Mouse (Mus musculus) forebrain, embryonic 14.5 days (tissue): ENCODE measurements around the gene Zkscan2. TPM values are rescaled to one million over a fixed set of nuclear protein-coding genes. Genes with fewer than 3 reads are reported as not detected.

Experiments used
- ATAC-seq: fragments of 200-750 bp; cut with Nextera tagmentation; 2 replicates; pipeline ENCODE4 v1.8.0; 2017; ENCODE audit warnings: mild to moderate bottlenecking, moderate library complexity
- DNase-seq: peaks from one replicate; pipeline ENCODE4 v3.0.0-alpha.2; 2015; ENCODE audit warnings: low spot score
- H3K27ac ChIP-seq: fragments of 300-500 bp; sonication (generic); 2 replicates; pipeline ENCODE4 v1.5.1; 2014; ENCODE audit warnings: low read depth, mild to moderate bottlenecking, control low read depth, low read length, moderate library complexity
- H3K27me3 ChIP-seq: fragments of 300-500 bp; sonication (generic); replicated peaks from 2 replicates; pipeline ENCODE4 v1.6.1; 2014; ENCODE audit warnings: low read length, control low read depth, mixed read lengths; ENCODE audit not compliant: control insufficient read depth, insufficient read depth
- H3K36me3 ChIP-seq: fragments of 300-500 bp; sonication (generic); 2 replicates; pipeline ENCODE4 v1.6.1; 2014; ENCODE audit warnings: low read length, control low read depth; ENCODE audit not compliant: control insufficient read depth, insufficient read depth
- H3K4me1 ChIP-seq: fragments of 300-500 bp; sonication (generic); 2 replicates; pipeline ENCODE4 v1.6.1; 2014; ENCODE audit warnings: antibody characterized with exemption, low read length, control low read depth; ENCODE audit not compliant: control insufficient read depth, insufficient read depth
- H3K4me2 ChIP-seq: fragments of 300-500 bp; sonication (generic); 2 replicates; pipeline ENCODE4 v1.6.1; 2014; ENCODE audit warnings: mild to moderate bottlenecking, control low read depth, low read length
- H3K4me3 ChIP-seq: fragments of 300-500 bp; sonication (generic); 2 replicates; pipeline ENCODE4 v1.5.1; 2014; ENCODE audit warnings: low read depth, low read length, control low read depth
- H3K9ac ChIP-seq: fragments of 300-500 bp; sonication (generic); 2 replicates; pipeline ENCODE4 v1.6.1; 2014; ENCODE audit warnings: mild to moderate bottlenecking, low read length, control low read depth, moderate library complexity
- H3K9me3 ChIP-seq: fragments of 300-500 bp; sonication (generic); replicated peaks from 2 replicates; pipeline ENCODE4 v1.6.1; 2016; ENCODE audit warnings: low read length, control low read depth, mixed read lengths; ENCODE audit not compliant: control insufficient read depth
- WGBS: fragments of 180-500 bp; shearing (Covaris S2); extraction: QIAGEN DNeasy Blood & Tissue Kit; methylation state at CpG from one replicate; pipeline ENCODE4 v1.1.7; 2014; 5-methylcytosine and 5-hydroxymethylcytosine counted together
- polyA plus RNA-seq: library from polyadenylated mRNA; unstranded; fragments of >200 nt; fragmentation: Nextera tagmentation; extraction: Ambion mirVana; gene quantifications from 2 replicates; pipeline ENCODE4 v1.2.1, GENCODE M21; 2014

Gene Zkscan2
- polyA plus RNA-seq, 1 experiment from 2014 or later = 8.2 TPM

- Histone ChIP-seq H3K27me3 (no peaks in the 10 kb centered on the region), H3K4me2 (no peak overlapping the region), H3K4me1 (no peaks in the 10 kb centered on the region), H3K9me3 (0 out of 2 replicates have a peak, but pooled peaks cover 4% of the 10 kb centered on the region), H3K36me3 (no peaks in the 10 kb centered on the region), H3K9ac (no peak overlapping the region), H3K4me3 (no peak overlapping the region), H3K27ac (no peak overlapping the region)
- ATAC-seq (no peak), DNase-seq (no peak)
- 87% methylated on average over 1 of the region's 1 CpGs for WGBS
These were observed 32.3 kb downstream of the Zkscan2 start for GRCm38 (mm10) chr7:123467961-123468360.

DNA sequence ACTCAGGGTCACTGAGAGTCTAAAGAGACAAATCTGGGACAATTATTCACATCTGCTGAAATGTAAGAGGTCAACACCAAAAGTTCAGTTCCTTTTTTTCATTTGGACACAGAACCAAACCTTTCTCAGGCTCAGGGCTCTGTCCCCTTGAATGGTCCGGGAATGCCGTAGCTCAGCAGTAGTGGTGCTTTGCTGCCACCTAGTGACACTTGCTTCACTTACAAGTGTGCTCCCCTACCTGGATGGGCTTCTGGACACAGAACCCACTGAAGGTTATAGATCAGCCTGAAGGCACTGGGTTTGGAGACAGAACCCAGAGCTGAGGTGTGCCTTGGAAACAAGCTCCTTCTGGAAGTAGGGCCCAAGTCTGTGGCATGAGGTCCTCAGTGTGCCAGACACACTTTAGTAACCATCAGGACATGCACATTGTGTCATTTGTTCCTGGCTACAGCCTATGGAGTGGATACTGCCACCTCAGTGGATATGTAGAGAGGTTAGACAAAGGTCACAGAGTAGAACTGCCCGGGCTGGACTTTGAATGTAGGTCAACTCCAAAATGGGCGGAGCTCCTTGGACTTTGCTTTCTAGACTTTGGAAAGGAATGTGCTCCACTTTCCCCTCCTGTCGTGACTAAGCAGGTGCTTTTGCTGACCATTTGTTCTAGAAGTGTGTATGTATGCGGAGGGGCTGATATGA lies 34.4 kb downstream of the Zkscan2 start:
- Histone ChIP-seq H3K27ac (no peak overlapping the region), H3K9ac (no peak overlapping the region), H3K36me3 (no peaks in the 10 kb centered on the region), H3K27me3 (no peaks in the 10 kb centered on the region), H3K9me3 (no peaks in the 10 kb centered on the region), H3K4me2 (no peak overlapping the region), H3K4me1 (no peaks in the 10 kb centered on the region), H3K4me3 (no peak overlapping the region)
- WGBS = 36% methylated on average over 6 of the region's 6 CpGs
- DNase-seq (peak; percentile 87), ATAC-seq (peak; percentile 73)

DNA sequence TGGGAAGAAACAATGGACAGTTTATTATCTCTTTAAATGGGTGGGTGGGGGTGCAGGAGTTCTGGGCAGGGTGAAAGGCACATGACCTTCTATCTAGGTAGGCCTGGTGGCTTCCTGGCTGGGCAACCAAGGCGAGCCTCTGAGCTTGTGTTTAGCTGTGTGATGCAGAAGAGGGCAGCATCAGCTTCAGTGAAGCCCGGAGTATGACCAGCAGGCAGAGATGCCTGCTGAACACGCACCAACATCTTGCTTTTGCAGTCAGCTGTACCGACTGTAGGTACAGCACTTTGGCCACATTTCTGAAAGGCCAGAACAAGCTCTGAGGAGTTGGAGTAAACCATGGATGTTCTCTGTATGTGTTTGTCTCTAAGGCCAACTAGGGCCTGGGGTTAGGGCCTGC lies 36.7 kb downstream of the Zkscan2 start:
- no peak overlapping the region for H3K27ac ChIP-seq
- DNase-seq = no peak
- no peak for ATAC-seq
- H3K27me3 ChIP-seq = no peaks in the 10 kb centered on the region
- H3K4me3 ChIP-seq = no peak overlapping the region
- no peaks in the 10 kb centered on the region for H3K9me3 ChIP-seq
- H3K4me2 ChIP-seq = no peak overlapping the region
- WGBS = 84% methylated on average over 4 of the region's 4 CpGs
- no peaks in the 10 kb centered on the region for H3K36me3 ChIP-seq
- H3K9ac ChIP-seq = no peak overlapping the region
- no peaks in the 10 kb centered on the region for H3K4me1 ChIP-seq

DNA sequence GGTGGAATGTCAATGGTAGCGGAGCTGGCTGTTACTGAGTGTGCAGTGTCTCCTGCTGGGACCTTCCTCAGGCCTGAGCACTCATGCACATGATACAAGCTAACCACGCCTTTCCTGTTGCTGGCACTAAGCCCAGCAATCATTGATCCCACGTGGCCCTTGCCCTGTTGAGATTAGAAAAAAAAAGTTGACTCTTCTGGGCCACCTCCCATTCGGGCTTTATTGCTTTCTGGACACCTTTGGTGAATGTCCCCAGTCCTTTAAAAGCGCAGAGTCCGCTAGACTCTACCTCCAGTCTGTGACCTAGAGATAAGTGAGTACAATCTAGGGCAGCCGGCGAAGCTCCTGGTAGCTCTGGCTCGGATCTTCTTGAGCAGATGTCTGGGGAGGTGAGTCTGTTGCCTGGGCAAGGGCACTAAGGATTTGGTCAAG lies 38.2 kb downstream of the Zkscan2 start, which contains the start of gene Aqp8:
Aqp8 (plus strand) TSS at position 222 of the 432 bp plus-strand sequence.
- H3K4me3 ChIP-seq = no peak within 1 kb of the TSS
- no peaks in the 10 kb centered on the region for H3K27me3 ChIP-seq
- H3K9ac ChIP-seq = no peak within 1 kb of the TSS
- H3K4me2 ChIP-seq = no peak within 1 kb of the TSS
- WGBS = 77% methylated on average over 9 of the region's 9 CpGs
- ATAC-seq (no peak), DNase-seq (peak; percentile 19)
- H3K4me1 ChIP-seq = no peaks in the 10 kb centered on the region
- no peak within 1 kb of the TSS for H3K27ac ChIP-seq
- H3K9me3 ChIP-seq = no peaks in the 10 kb centered on the region
- H3K36me3 ChIP-seq = no peaks in the 10 kb centered on the region

DNA sequence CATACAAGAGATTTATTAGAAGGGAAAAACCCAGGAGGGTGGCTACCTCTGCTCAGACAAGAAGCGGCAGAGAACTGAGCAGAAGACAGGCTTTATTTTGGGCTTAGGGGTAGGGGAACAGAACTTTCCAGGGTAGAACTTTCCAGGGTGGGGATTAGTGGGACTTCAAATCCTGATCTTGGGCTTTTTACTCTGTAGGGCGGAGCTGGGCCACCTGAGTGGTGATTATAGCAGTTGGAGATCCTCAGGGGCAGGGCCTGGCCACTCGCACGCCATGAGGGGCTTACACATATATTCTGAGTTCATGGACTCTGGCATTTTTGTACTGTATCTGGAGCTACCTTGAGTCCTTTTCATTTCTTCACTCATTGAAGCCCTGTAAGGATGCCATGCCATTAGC lies 38.9 kb downstream of the Zkscan2 start:
- H3K4me1 ChIP-seq = no peaks in the 10 kb centered on the region
- H3K27ac ChIP-seq = no peak overlapping the region
- H3K27me3 ChIP-seq = no peaks in the 10 kb centered on the region
- H3K4me3 ChIP-seq = no peak overlapping the region
- no peaks in the 10 kb centered on the region for H3K36me3 ChIP-seq
- H3K9me3 ChIP-seq = no peaks in the 10 kb centered on the region
- ATAC-seq = no peak
- no peak for DNase-seq
- 76% methylated on average over 4 of the region's 4 CpGs for WGBS
- H3K9ac ChIP-seq = no peak overlapping the region
- H3K4me2 ChIP-seq = no peak overlapping the region

GRCm38 (mm10) chr7:123459247-123459646 lies 41.0 kb downstream of the Zkscan2 start:
- H3K4me1 ChIP-seq = no peaks in the 10 kb centered on the region
- H3K4me3 ChIP-seq = no peak overlapping the region
- DNase-seq (no peak), ATAC-seq (no peak)
- H3K27ac ChIP-seq = no peak overlapping the region
- WGBS = 89% methylated on average over 4 of the region's 4 CpGs
- H3K36me3 ChIP-seq = no peaks in the 10 kb centered on the region
- no peaks in the 10 kb centered on the region for H3K9me3 ChIP-seq
- no peaks in the 10 kb centered on the region for H3K27me3 ChIP-seq
- no peak overlapping the region for H3K4me2 ChIP-seq
- no peak overlapping the region for H3K9ac ChIP-seq

- Histone ChIP-seq H3K4me2 (no peak overlapping the region), H3K36me3 (no peaks in the 10 kb centered on the region), H3K27me3 (no peaks in the 10 kb centered on the region), H3K9ac (no peak overlapping the region), H3K4me3 (no peak overlapping the region), H3K27ac (no peak overlapping the region), H3K4me1 (no peaks in the 10 kb centered on the region), H3K9me3 (no peaks in the 10 kb centered on the region)
- DNase-seq (no peak), ATAC-seq (no peak)
- WGBS = 90% methylated on average over 4 of the region's 4 CpGs
These were observed 41.9 kb downstream of the Zkscan2 start for GRCm38 (mm10) chr7:123458309-123458708.

- H3K4me3 ChIP-seq = no peak overlapping the region
- H3K27ac ChIP-seq = no peak overlapping the region
- H3K36me3 ChIP-seq = no peaks in the 10 kb centered on the region
- no peak for DNase-seq
- no peak overlapping the region for H3K4me2 ChIP-seq
- no peak for ATAC-seq
- 92% methylated on average over 3 of the region's 3 CpGs for WGBS
- H3K9me3 ChIP-seq = no peaks in the 10 kb centered on the region
- H3K27me3 ChIP-seq = no peaks in the 10 kb centered on the region
- H3K4me1 ChIP-seq = no peaks in the 10 kb centered on the region
- no peak overlapping the region for H3K9ac ChIP-seq
These were observed 45.2 kb downstream of the Zkscan2 start for GRCm38 (mm10) chr7:123455088-123455487.

- no peak for DNase-seq
- H3K27ac ChIP-seq = no peak overlapping the region
- no peaks in the 10 kb centered on the region for H3K36me3 ChIP-seq
- H3K9ac ChIP-seq = no peak overlapping the region
- H3K4me2 ChIP-seq = no peak overlapping the region
- ATAC-seq = no peak
- no peak overlapping the region for H3K4me3 ChIP-seq
- no peaks in the 10 kb centered on the region for H3K27me3 ChIP-seq
- H3K4me1 ChIP-seq = no peaks in the 10 kb centered on the region
- H3K9me3 ChIP-seq = no peaks in the 10 kb centered on the region
- 93% methylated on average over 8 of the region's 8 CpGs for WGBS
These were observed 47.2 kb downstream of the Zkscan2 start for GRCm38 (mm10) chr7:123453066-123453465.
